Mouse (Mus musculus) intestine, embryonic 14.5 days (tissue): Measurements from ENCODE around the gene Gria2. TPM values are rescaled to one million over a fixed set of nuclear protein-coding genes. Genes with fewer than 3 reads are reported as not detected.

Experiments
- ATAC-seq: fragments of 200-750 bp; cut with Nextera tagmentation; replicated peaks from 2 replicates; pipeline ENCODE4 v1.8.0; 2017; ENCODE audit warnings: low read depth, moderate number of reproducible peaks, moderate TSS enrichment, moderate library complexity; ENCODE audit not compliant: low FRiP score, low TSS enrichment
- DNase-seq: peaks from one replicate; pipeline ENCODE4 v3.0.0-alpha.2; 2018; ENCODE audit warnings: low spot score
- H3K27ac ChIP-seq: fragments of 300-500 bp; sonication (generic); 2 replicates; pipeline ENCODE4 v1.5.1; 2014; ENCODE audit warnings: low read depth, mild to moderate bottlenecking, control low read depth
- H3K27me3 ChIP-seq: fragments of 300-500 bp; sonication (generic); replicated peaks from 2 replicates; pipeline ENCODE4 v1.6.1; 2014; ENCODE audit warnings: low read length, control low read depth; ENCODE audit not compliant: control insufficient read depth, insufficient read depth
- H3K36me3 ChIP-seq: fragments of 300-500 bp; sonication (generic); 2 replicates; pipeline ENCODE4 v1.6.1; 2014; ENCODE audit warnings: low read length, control low read depth; ENCODE audit not compliant: control insufficient read depth, insufficient read depth
- H3K4me1 ChIP-seq: fragments of 300-500 bp; sonication (generic); replicated peaks from 2 replicates; pipeline ENCODE4 v1.6.1; 2014; ENCODE audit warnings: low read length, control low read depth, mixed read lengths; ENCODE audit not compliant: control insufficient read depth, insufficient read depth
- H3K4me2 ChIP-seq: fragments of 300-500 bp; sonication (generic); 2 replicates; pipeline ENCODE4 v1.6.1; 2014; ENCODE audit warnings: low read length
- H3K4me3 ChIP-seq: fragments of 300-500 bp; sonication (generic); 2 replicates; pipeline ENCODE4 v1.5.1; 2014; ENCODE audit warnings: low read depth, low read length, control low read depth, mixed read lengths
- H3K9ac ChIP-seq: fragments of 300-500 bp; sonication (generic); 2 replicates; pipeline ENCODE4 v1.6.1; 2014; ENCODE audit warnings: mild to moderate bottlenecking, low read length
- H3K9me3 ChIP-seq: fragments of 300-500 bp; sonication (generic); 2 replicates; pipeline ENCODE4 v1.6.1; 2016; ENCODE audit warnings: low read length, control low read depth; ENCODE audit not compliant: control insufficient read depth
- WGBS: fragments of 180-500 bp; shearing (Covaris S2); extraction: QIAGEN DNeasy Blood & Tissue Kit; methylation state at CpG from one replicate; pipeline ENCODE4 v1.1.7; 2014; 5-methylcytosine and 5-hydroxymethylcytosine counted together
- polyA plus RNA-seq: library from polyadenylated mRNA; unstranded; fragments of >200 nt; fragmentation: Nextera tagmentation; extraction: Ambion mirVana; gene quantifications from 2 replicates; pipeline ENCODE4 v1.2.1, GENCODE M21; 2014

Gene Gria2
- polyA plus RNA-seq, result 2.3 and 2.9 TPM in 2 replicates

GRCm38 (mm10) chr3:80802596-80803081 lies at the start of gene Gria2:
Gria2 (minus strand) TSS chr3:80802835.
- H3K4me3 ChIP-seq, result peak within 1 kb of the TSS; percentile 39
- H3K27ac ChIP-seq, result no peak within 1 kb of the TSS
- no peaks in the 10 kb centered on the region for H3K9me3 ChIP-seq
- H3K4me2 ChIP-seq, result peak within 1 kb of the TSS; percentile 74
- peaks cover 27% of the 10 kb centered on the region for H3K27me3 ChIP-seq
- no peaks in the 10 kb centered on the region for H3K36me3 ChIP-seq
- peak; percentile 77 for ATAC-seq
- DNase-seq, result peak; percentile 90
- no peak within 1 kb of the TSS for H3K9ac ChIP-seq
- WGBS, result 3% methylated on average over 34 of the region's 35 CpGs
- peaks cover 6% of the 10 kb centered on the region; the same call in 1 of the 2 replicates for H3K4me1 ChIP-seq

- no peaks in the 10 kb centered on the region for H3K4me1 ChIP-seq
- 83% methylated on average over 10 of the region's 10 CpGs for WGBS
- ATAC-seq, result no peak
Measured at GRCm38 (mm10) chr3:80850947-80851346, 48.3 kb upstream of the Gria2 start.

GRCm38 (mm10) chr3:80845634-80846033 lies 43.0 kb upstream of the Gria2 start:
- ATAC-seq (no peak), DNase-seq (no peak)
- H3K9ac ChIP-seq, result no peak overlapping the region
- H3K9me3 ChIP-seq, result no peaks in the 10 kb centered on the region
- H3K27ac ChIP-seq, result no peak overlapping the region
- WGBS, result 70% methylated on average over 2 of the region's 2 CpGs
- no peak overlapping the region for H3K4me3 ChIP-seq
- H3K27me3 ChIP-seq, result no peaks in the 10 kb centered on the region
- no peak overlapping the region for H3K4me2 ChIP-seq
- no peaks in the 10 kb centered on the region for H3K36me3 ChIP-seq
- no peaks in the 10 kb centered on the region for H3K4me1 ChIP-seq

More at GRCm38 (mm10) chr3:80850947-80851346, 48.3 kb upstream of the Gria2 start:
- Histone ChIP-seq H3K27ac (no peak overlapping the region), H3K9ac (no peak overlapping the region), H3K36me3 (no peaks in the 10 kb centered on the region), H3K9me3 (no peaks in the 10 kb centered on the region), H3K27me3 (no peaks in the 10 kb centered on the region), H3K4me3 (no peak overlapping the region), H3K4me2 (no peak overlapping the region)
- DNase-seq, result no peak

GRCm38 (mm10) chr3:80839845-80840244 lies 37.2 kb upstream of the Gria2 start:
- WGBS, result 71% methylated on average over 5 of the region's 5 CpGs
- DNase-seq, result no peak

GRCm38 (mm10) chr3:80837583-80837982 lies 34.9 kb upstream of the Gria2 start:
- Histone ChIP-seq H3K36me3 (no peaks in the 10 kb centered on the region), H3K9me3 (no peaks in the 10 kb centered on the region), H3K4me3 (no peak overlapping the region), H3K27ac (no peak overlapping the region), H3K27me3 (no peaks in the 10 kb centered on the region), H3K4me1 (no peaks in the 10 kb centered on the region), H3K4me2 (no peak overlapping the region), H3K9ac (no peak overlapping the region)
- ATAC-seq (no peak), DNase-seq (no peak)
- WGBS, result 36% methylated on average over 3 of the region's 3 CpGs

More at GRCm38 (mm10) chr3:80839845-80840244, 37.2 kb upstream of the Gria2 start:
- ATAC-seq, result no peak
- H3K27me3 ChIP-seq, result no peaks in the 10 kb centered on the region
- no peaks in the 10 kb centered on the region for H3K36me3 ChIP-seq
- H3K27ac ChIP-seq, result no peak overlapping the region
- H3K4me2 ChIP-seq, result no peak overlapping the region
- no peak overlapping the region for H3K4me3 ChIP-seq
- no peak overlapping the region for H3K9ac ChIP-seq
- no peaks in the 10 kb centered on the region for H3K9me3 ChIP-seq
- no peaks in the 10 kb centered on the region for H3K4me1 ChIP-seq

- no peaks in the 10 kb centered on the region for H3K36me3 ChIP-seq
- H3K27me3 ChIP-seq, result no peaks in the 10 kb centered on the region
- ATAC-seq, result no peak
- no peak overlapping the region for H3K27ac ChIP-seq
- no peak for DNase-seq
- no peak overlapping the region for H3K4me2 ChIP-seq
- H3K4me1 ChIP-seq, result no peaks in the 10 kb centered on the region
- no peaks in the 10 kb centered on the region for H3K9me3 ChIP-seq
- H3K9ac ChIP-seq, result no peak overlapping the region
- WGBS, result 100% methylated on average over 1 of the region's 1 CpGs
- H3K4me3 ChIP-seq, result no peak overlapping the region
Measured at GRCm38 (mm10) chr3:80823975-80824374, 21.3 kb upstream of the Gria2 start.

GRCm38 (mm10) chr3:80818619-80819018 lies 16.0 kb upstream of the Gria2 start:
- no peak for ATAC-seq
- WGBS, result 87% methylated on average over 1 of the region's 1 CpGs

GRCm38 (mm10) chr3:80813734-80814133 lies 11.1 kb upstream of the Gria2 start:
- Histone ChIP-seq H3K9ac (no peak overlapping the region), H3K4me2 (no peak overlapping the region), H3K4me3 (no peak overlapping the region), H3K36me3 (no peaks in the 10 kb centered on the region), H3K9me3 (no peaks in the 10 kb centered on the region), H3K27me3 (no peaks in the 10 kb centered on the region), H3K4me1 (no peaks in the 10 kb centered on the region), H3K27ac (no peak overlapping the region)
- no peak for ATAC-seq
- no peak for DNase-seq

More at GRCm38 (mm10) chr3:80818619-80819018, 16.0 kb upstream of the Gria2 start:
- no peaks in the 10 kb centered on the region for H3K27me3 ChIP-seq
- H3K9me3 ChIP-seq, result no peaks in the 10 kb centered on the region
- no peaks in the 10 kb centered on the region for H3K36me3 ChIP-seq
- no peak overlapping the region for H3K27ac ChIP-seq
- no peaks in the 10 kb centered on the region for H3K4me1 ChIP-seq
- no peak overlapping the region for H3K9ac ChIP-seq
- H3K4me3 ChIP-seq, result no peak overlapping the region
- no peak overlapping the region for H3K4me2 ChIP-seq
- DNase-seq, result no peak

GRCm38 (mm10) chr3:80812237-80812636 lies 9.6 kb upstream of the Gria2 start:
- Histone ChIP-seq H3K9me3 (no peaks in the 10 kb centered on the region), H3K36me3 (no peaks in the 10 kb centered on the region), H3K4me3 (no peak overlapping the region), H3K4me1 (no peaks in the 10 kb centered on the region), H3K4me2 (no peak overlapping the region), H3K9ac (no peak overlapping the region), H3K27ac (no peak overlapping the region), H3K27me3 (no peaks in the 10 kb centered on the region)
- 68% methylated on average over 3 of the region's 3 CpGs for WGBS
- ATAC-seq, result no peak
- no peak for DNase-seq
